Mouse (Mus musculus): ENCODE data around the gene Batf3.

- TF ChIP-seq POLR2A (IDR thresholded peaks at IDR 0.05; ENCODE audit: extremely low read depth, insufficient read depth, low read length) (no peak), CTCF (IDR thresholded peaks at IDR 0.05; ENCODE audit: extremely low read depth, insufficient read depth, low read length) (no peak)
Measured at GRCm38 (mm10) chr1:191132934-191133333, 35.3 kb downstream of the Batf3 start.

All from cortical plate, adult 2 months (tissue).